Mouse (Mus musculus) neural tube, embryonic 13.5 days (tissue): ENCODE results near the gene Tes3-ps. TPM values are rescaled to one million over a fixed set of nuclear protein-coding genes. Genes with fewer than 3 reads are reported as not detected.

ENCODE experiments used
- ATAC-seq: fragments of 200-750 bp; cut with Nextera tagmentation; 2 replicates; pipeline ENCODE4 v1.8.0; 2017; ENCODE audit warnings: low read depth, mild to moderate bottlenecking, moderate TSS enrichment, moderate library complexity
- H3K27ac ChIP-seq: fragments of 300-500 bp; sonication (generic); replicated peaks from 2 replicates; pipeline ENCODE4 v1.5.1; 2015; ENCODE audit warnings: moderate library complexity, mild to moderate bottlenecking, inconsistent platforms
- H3K27me3 ChIP-seq: fragments of 300-500 bp; sonication (generic); 2 replicates; pipeline ENCODE4 v1.6.1; 2015; ENCODE audit warnings: mild to moderate bottlenecking, inconsistent platforms
- H3K36me3 ChIP-seq: fragments of 300-500 bp; sonication (generic); 2 replicates; pipeline ENCODE4 v1.6.1; 2015; ENCODE audit warnings: mild to moderate bottlenecking, inconsistent platforms
- H3K4me1 ChIP-seq: fragments of 300-500 bp; sonication (generic); replicated peaks from 2 replicates; pipeline ENCODE4 v1.6.1; 2015; ENCODE audit warnings: inconsistent platforms
- H3K4me2 ChIP-seq: fragments of 300-500 bp; sonication (generic); 2 replicates; pipeline ENCODE4 v1.6.1; 2015; ENCODE audit warnings: inconsistent platforms, mild to moderate bottlenecking, moderate library complexity
- H3K4me3 ChIP-seq: fragments of 300-500 bp; sonication (generic); 2 replicates; pipeline ENCODE4 v1.5.1; 2015; ENCODE audit warnings: mild to moderate bottlenecking, inconsistent platforms
- H3K9ac ChIP-seq: fragments of 300-500 bp; sonication (generic); 2 replicates; pipeline ENCODE4 v1.6.1; 2015; ENCODE audit warnings: moderate library complexity, mild to moderate bottlenecking, inconsistent platforms
- H3K9me3 ChIP-seq: fragments of 300-500 bp; sonication (generic); 2 replicates; pipeline ENCODE4 v1.6.1; 2016; ENCODE audit warnings: inconsistent platforms
- WGBS: fragments of 180-500 bp; shearing (Covaris S2); methylation state at CpG from one replicate; pipeline ENCODE4 v1.1.7; 2015; 5-methylcytosine and 5-hydroxymethylcytosine counted together
- polyA plus RNA-seq: library from polyadenylated mRNA; unstranded; fragments of >200 nt; fragmentation: Nextera tagmentation; extraction: Ambion mirVana; gene quantifications from 2 replicates; pipeline ENCODE4 v1.2.1, GENCODE M21; 2015

Gene Tes3-ps
- polyA plus RNA-seq: 0.68 and 0.75 TPM in 2 replicates

- no peak for ATAC-seq
- WGBS: 75% methylated on average over 6 of the region's 6 CpGs
Measured at GRCm38 (mm10) chr13:49492376-49493368, at the start of gene Tes3-ps. Gene Tes3-ps (plus strand): TSS chr13:49493318.

GRCm38 (mm10) chr13:49444451-49444850, 48.7 kb upstream of the Tes3-ps start:
- Histone ChIP-seq H3K27ac (no peak overlapping the region), H3K4me3 (no peak overlapping the region), H3K9ac (no peak overlapping the region), H3K9me3 (no peaks in the 10 kb centered on the region), H3K36me3 (peaks cover 57% of the 10 kb centered on the region), H3K4me1 (no peaks in the 10 kb centered on the region), H3K4me2 (no peak overlapping the region), H3K27me3 (no peaks in the 10 kb centered on the region)
- WGBS: 97% methylated on average over 6 of the region's 6 CpGs
- no peak for ATAC-seq

More at GRCm38 (mm10) chr13:49492376-49493368, at the start of gene Tes3-ps:
- no peak within 1 kb of the TSS for H3K27ac ChIP-seq
- no peak within 1 kb of the TSS for H3K9ac ChIP-seq
- H3K9me3 ChIP-seq: no peaks in the 10 kb centered on the region
- H3K27me3 ChIP-seq: no peaks in the 10 kb centered on the region
- H3K36me3 ChIP-seq: no peaks in the 10 kb centered on the region
- H3K4me1 ChIP-seq: no peaks in the 10 kb centered on the region
- H3K4me3 ChIP-seq: no peak within 1 kb of the TSS
- no peak within 1 kb of the TSS for H3K4me2 ChIP-seq

GRCm38 (mm10) chr13:49449318-49449749, 43.8 kb upstream of the Tes3-ps start:
- H3K9ac ChIP-seq: no peak overlapping the region
- H3K9me3 ChIP-seq: no peaks in the 10 kb centered on the region
- H3K4me1 ChIP-seq: no peaks in the 10 kb centered on the region
- H3K4me2 ChIP-seq: no peak overlapping the region
- no peak overlapping the region for H3K4me3 ChIP-seq
- ATAC-seq: peak; percentile 75
- H3K27ac ChIP-seq: no peak overlapping the region
- peaks cover 56% of the 10 kb centered on the region for H3K36me3 ChIP-seq
- H3K27me3 ChIP-seq: no peaks in the 10 kb centered on the region
- WGBS: 44% methylated on average over 5 of the region's 5 CpGs

- WGBS: 92% methylated on average over 4 of the region's 4 CpGs
- H3K4me2 ChIP-seq: no peak overlapping the region
- H3K9ac ChIP-seq: no peak overlapping the region
- no peak for ATAC-seq
- no peak overlapping the region for H3K4me3 ChIP-seq
- no peaks in the 10 kb centered on the region for H3K4me1 ChIP-seq
- H3K36me3 ChIP-seq: peaks cover 60% of the 10 kb centered on the region
- H3K27me3 ChIP-seq: no peaks in the 10 kb centered on the region
- no peaks in the 10 kb centered on the region for H3K9me3 ChIP-seq
- H3K27ac ChIP-seq: peak overlapping the region; percentile 49; the same call in 1 of the 2 replicates
Measured at GRCm38 (mm10) chr13:49460276-49460675, 32.8 kb upstream of the Tes3-ps start.

GRCm38 (mm10) chr13:49460692-49461414, 32.3 kb upstream of the Tes3-ps start:
- Histone ChIP-seq H3K36me3 (peaks cover 65% of the 10 kb centered on the region), H3K9me3 (no peaks in the 10 kb centered on the region), H3K9ac (no peak overlapping the region), H3K4me2 (no peak overlapping the region), H3K4me1 (no peaks in the 10 kb centered on the region), H3K27me3 (no peaks in the 10 kb centered on the region), H3K27ac (peak overlapping the region; percentile 49; the same call in 1 of the 2 replicates), H3K4me3 (no peak overlapping the region)
- no peak for ATAC-seq
- WGBS: 69% methylated on average over 5 of the region's 5 CpGs

GRCm38 (mm10) chr13:49461458-49462132, 31.5 kb upstream of the Tes3-ps start:
- Histone ChIP-seq H3K36me3 (peaks cover 65% of the 10 kb centered on the region), H3K27ac (0 out of 2 replicates have a peak overlapping the region, but pooled peaks have one; percentile 46)
- WGBS: 79% methylated on average over 15 of the region's 15 CpGs

GRCm38 (mm10) chr13:49462921-49463320, 30.2 kb upstream of the Tes3-ps start:
- no peaks in the 10 kb centered on the region; the same call in 1 of the 2 replicates for H3K4me1 ChIP-seq
- H3K27ac ChIP-seq: no peak overlapping the region
- ATAC-seq: no peak
- H3K27me3 ChIP-seq: no peaks in the 10 kb centered on the region
- no peaks in the 10 kb centered on the region for H3K9me3 ChIP-seq
- H3K36me3 ChIP-seq: peaks cover 57% of the 10 kb centered on the region
- no peak overlapping the region for H3K4me2 ChIP-seq
- no peak overlapping the region for H3K4me3 ChIP-seq
- 93% methylated on average over 2 of the region's 2 CpGs for WGBS
- no peak overlapping the region for H3K9ac ChIP-seq

More at GRCm38 (mm10) chr13:49461458-49462132, 31.5 kb upstream of the Tes3-ps start:
- Histone ChIP-seq H3K4me1 (no peaks in the 10 kb centered on the region), H3K4me2 (no peak overlapping the region), H3K9ac (no peak overlapping the region), H3K4me3 (no peak overlapping the region), H3K9me3 (no peaks in the 10 kb centered on the region), H3K27me3 (no peaks in the 10 kb centered on the region)
- ATAC-seq: no peak

GRCm38 (mm10) chr13:49465875-49466274, 27.2 kb upstream of the Tes3-ps start:
- Histone ChIP-seq H3K4me1 (no peaks in the 10 kb centered on the region; the same call in 1 of the 2 replicates), H3K9me3 (no peaks in the 10 kb centered on the region), H3K36me3 (peaks cover 46% of the 10 kb centered on the region), H3K27me3 (no peaks in the 10 kb centered on the region), H3K27ac (no peak overlapping the region), H3K4me3 (no peak overlapping the region), H3K4me2 (no peak overlapping the region), H3K9ac (no peak overlapping the region)
- ATAC-seq: no peak
- 95% methylated on average over 4 of the region's 4 CpGs for WGBS

GRCm38 (mm10) chr13:49466393-49467075, 26.6 kb upstream of the Tes3-ps start:
- no peak overlapping the region for H3K4me3 ChIP-seq
- no peak overlapping the region for H3K9ac ChIP-seq
- no peaks in the 10 kb centered on the region; the same call in 1 of the 2 replicates for H3K4me1 ChIP-seq
- no peak overlapping the region for H3K4me2 ChIP-seq
- WGBS: 75% methylated on average over 11 of the region's 11 CpGs
- no peaks in the 10 kb centered on the region for H3K27me3 ChIP-seq
- no peak for ATAC-seq
- H3K27ac ChIP-seq: peak overlapping the region; percentile 49
- H3K36me3 ChIP-seq: peaks cover 39% of the 10 kb centered on the region
- H3K9me3 ChIP-seq: no peaks in the 10 kb centered on the region

GRCm38 (mm10) chr13:49467585-49467984, 25.5 kb upstream of the Tes3-ps start:
- no peak overlapping the region for H3K9ac ChIP-seq
- H3K27ac ChIP-seq: peak overlapping the region; percentile 13; the same call in 1 of the 2 replicates
- H3K36me3 ChIP-seq: peaks cover 29% of the 10 kb centered on the region
- no peak for ATAC-seq
- H3K27me3 ChIP-seq: no peaks in the 10 kb centered on the region
- no peak overlapping the region for H3K4me2 ChIP-seq
- no peak overlapping the region for H3K4me3 ChIP-seq
- no peaks in the 10 kb centered on the region for H3K9me3 ChIP-seq
- H3K4me1 ChIP-seq: no peaks in the 10 kb centered on the region; the same call in 1 of the 2 replicates
- WGBS: 77% methylated on average over 2 of the region's 2 CpGs

- WGBS: 92% methylated on average over 5 of the region's 5 CpGs
- no peak overlapping the region for H3K27ac ChIP-seq
- no peaks in the 10 kb centered on the region for H3K9me3 ChIP-seq
- no peak overlapping the region for H3K4me3 ChIP-seq
- peaks cover 19% of the 10 kb centered on the region for H3K36me3 ChIP-seq
- H3K27me3 ChIP-seq: no peaks in the 10 kb centered on the region
- no peak overlapping the region for H3K9ac ChIP-seq
- H3K4me1 ChIP-seq: no peaks in the 10 kb centered on the region; the same call in 1 of the 2 replicates
- ATAC-seq: no peak
- no peak overlapping the region for H3K4me2 ChIP-seq
Measured at GRCm38 (mm10) chr13:49469002-49469401, 24.1 kb upstream of the Tes3-ps start.
